Mouse (Mus musculus): ENCODE results near the gene Gm49405. TPM values are rescaled to one million over a fixed set of nuclear protein-coding genes. Genes with fewer than 3 reads are reported as not detected.
A peak's percentile ranks its signal among the peaks of the same experiment; 100 is the strongest.

Gene Gm49405
- total RNA-seq, 2 experiments from 2014 or later, result 0.33 to 0.56 TPM

DNA sequence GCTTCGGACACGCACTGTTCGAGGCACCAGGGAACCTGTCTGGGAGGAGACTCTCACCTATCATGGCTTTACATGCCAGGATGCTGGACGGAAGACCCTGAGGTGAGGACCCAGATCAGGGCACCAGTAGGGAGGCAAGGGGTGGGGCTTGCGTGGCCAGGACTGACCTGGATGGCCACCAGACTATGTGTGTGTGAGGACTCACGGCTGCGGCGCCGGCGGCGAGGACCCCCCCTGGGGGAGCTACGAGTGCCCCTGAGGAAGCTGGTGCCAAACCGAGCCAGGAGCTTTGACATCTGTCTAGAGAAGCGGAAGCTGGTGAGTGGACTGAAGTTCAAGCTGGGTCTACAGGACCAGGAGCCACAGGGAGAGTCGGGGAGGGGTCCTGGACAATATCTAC lies 3.9 kb downstream of the Gm49405 start:
- TF ChIP-seq CTCF (IDR thresholded peaks at IDR 0.05), result no peak
- DNase-seq, result peak; percentile 20
- intact Hi-C loops (cut with DNase I), result no loop called here
- Histone ChIP-seq H3K4me3 (no peak overlapping the region), H3K27ac (no peak overlapping the region)

DNA sequence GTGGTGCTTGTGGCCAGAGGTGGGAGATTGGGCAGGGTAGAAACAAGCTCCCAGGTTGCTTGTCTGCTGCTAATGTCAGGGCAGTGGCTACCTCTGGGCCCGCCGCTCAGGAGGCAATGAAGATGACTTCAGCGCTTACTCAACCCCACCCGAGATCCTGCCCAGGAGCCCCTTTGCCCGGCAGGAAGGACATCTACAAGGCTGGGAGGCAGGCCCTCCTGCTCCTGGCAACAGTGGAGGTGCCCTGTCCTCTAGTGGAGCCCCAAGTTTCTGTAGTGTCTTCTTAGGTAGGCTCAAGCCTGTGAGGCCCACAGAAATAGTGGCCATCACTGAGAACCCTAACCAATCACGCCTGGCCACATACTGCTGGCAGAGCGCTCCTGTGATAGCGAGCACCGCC lies 4.7 kb downstream of the Gm49405 start:
- Histone ChIP-seq H3K4me3 (no peak overlapping the region), H3K27ac (no peak overlapping the region)
- no peak for DNase-seq
- intact Hi-C loops (cut with DNase I), result no loop called here
- TF ChIP-seq CTCF (IDR thresholded peaks at IDR 0.05), result no peak

DNA sequence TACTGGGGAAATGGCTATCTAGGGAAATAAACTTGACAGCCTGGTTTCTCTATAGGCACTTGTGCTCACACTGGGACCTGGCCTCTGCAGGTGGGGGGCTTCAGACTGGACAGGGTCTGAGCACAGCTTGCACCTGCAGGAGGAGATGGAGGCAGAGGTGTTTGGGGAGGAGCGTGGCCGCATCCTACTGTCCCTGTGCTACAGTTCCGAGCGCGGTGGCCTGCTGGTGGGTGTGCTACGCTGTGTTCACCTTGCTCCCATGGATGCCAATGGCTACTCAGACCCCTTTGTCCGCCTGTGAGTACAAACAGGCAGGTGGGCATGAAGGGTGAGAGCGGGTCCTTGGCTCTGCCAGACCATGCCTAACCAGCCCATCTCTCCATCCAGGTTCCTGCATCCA lies 5.5 kb downstream of the Gm49405 start:
- no peak for TF ChIP-seq CTCF (IDR thresholded peaks at IDR 0.05)
- no peak for DNase-seq
- Histone ChIP-seq H3K4me3 (no peak overlapping the region), H3K27ac (no peak overlapping the region)
- intact Hi-C loops (cut with DNase I), result no loop called here

DNA sequence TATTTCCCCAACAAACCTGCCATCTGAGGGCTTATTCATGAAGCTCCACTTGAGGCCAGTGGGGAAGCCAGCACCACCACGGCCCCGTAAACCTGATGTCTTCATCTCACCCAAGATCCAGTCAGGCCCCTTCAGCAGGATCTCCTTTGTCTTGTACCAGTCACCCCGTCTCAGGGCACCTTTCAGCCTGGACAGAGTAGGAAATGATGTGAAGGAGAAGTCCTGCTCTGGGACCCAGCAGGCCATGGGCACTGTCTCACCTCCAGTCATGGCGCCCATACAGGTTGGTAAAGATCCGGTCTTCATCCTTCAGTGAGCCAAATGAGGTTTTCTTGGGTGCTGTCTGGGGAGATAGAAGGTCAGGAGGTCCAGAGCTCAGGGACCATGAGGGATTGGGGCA lies 10.7 kb downstream of the Gm49405 start:
- no peak for DNase-seq
- no peak for TF ChIP-seq CTCF (IDR thresholded peaks at IDR 0.05)
- 0 out of 2 replicates have a peak overlapping the region, but pooled peaks have one; percentile 13 for H3K27ac ChIP-seq
- H3K4me3 ChIP-seq, result peak overlapping the region; percentile 99
- intact Hi-C loops (cut with DNase I), result no loop called here

DNA sequence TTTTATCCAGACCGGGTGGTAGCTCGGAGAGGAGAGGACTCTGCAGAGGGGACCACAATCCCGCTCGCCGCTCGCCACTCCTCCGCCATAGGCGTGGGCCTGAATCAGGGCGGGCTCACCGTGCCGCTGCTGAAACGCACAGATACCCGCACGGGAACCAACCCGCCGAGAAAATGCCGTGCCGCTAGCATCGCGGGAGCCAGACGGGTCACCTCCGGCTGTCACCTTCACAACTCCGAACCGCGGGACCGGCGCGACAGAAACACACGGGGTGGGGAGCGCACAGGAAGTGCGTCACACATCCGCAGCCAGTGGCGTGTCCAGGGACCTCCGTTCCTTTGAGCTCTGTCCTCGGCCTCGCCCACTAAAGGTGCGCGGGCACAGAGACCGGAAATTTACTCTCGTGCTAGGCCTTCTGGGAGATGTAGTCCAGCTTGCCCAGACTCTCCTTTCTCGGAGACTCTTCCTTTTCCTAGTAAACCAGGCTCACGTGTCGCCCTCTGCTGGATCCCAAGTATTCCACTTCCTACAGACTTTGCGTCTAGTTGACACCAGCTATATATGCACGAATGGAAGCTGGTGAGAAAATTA lies 12.1 kb downstream of the Gm49405 start, which contains the start of gene Ndufv1:
Ndufv1 (minus strand) TSS at position 375 of the 591 bp plus-strand sequence.
- peak within 1 kb of the TSS; percentile 99 for H3K4me3 ChIP-seq

DNA sequence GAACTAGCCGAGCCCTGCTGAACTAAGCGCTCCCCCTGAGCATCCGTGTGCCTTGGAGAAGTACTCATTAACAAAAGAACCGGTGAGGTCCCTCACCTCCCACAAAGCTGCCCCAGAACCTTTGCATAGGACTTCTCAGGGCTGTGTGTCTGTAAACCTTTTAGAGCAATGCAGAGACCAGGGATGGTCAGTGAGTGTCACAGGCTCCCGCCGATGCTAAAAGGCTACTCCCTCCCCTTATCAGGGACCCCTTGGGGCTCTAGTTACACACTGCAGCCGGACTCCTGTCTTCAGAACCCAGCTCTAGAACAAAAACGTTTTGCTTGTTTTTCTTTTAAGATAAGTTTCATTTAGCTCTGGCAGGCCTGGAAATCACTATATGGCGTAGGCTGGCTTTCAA lies 12.6 kb downstream of the Gm49405 start:
- intact Hi-C loops (cut with DNase I), result loop anchor here (2.0 kb wide), 1 partner anchor 66 kb away; no protein-coding TSS in a partner anchor
- no peak for TF ChIP-seq CTCF (IDR thresholded peaks at IDR 0.05)
- no peak for DNase-seq

More for the DNA sequence above, 12.1 kb downstream of the Gm49405 start, which contains the start of gene Ndufv1:
- peak within 1 kb of the TSS; percentile 99 for H3K27ac ChIP-seq
- peak; percentile 86 for TF ChIP-seq CTCF (IDR thresholded peaks at IDR 0.05)
- DNase-seq, result peak; percentile 97
- intact Hi-C loops (cut with DNase I), result loop anchor here (1.0 to 2.0 kb wide), 2 partner anchors 12 to 66 kb away; partner anchors contain the start of genes Gm49405 and Nudt8

DNA sequence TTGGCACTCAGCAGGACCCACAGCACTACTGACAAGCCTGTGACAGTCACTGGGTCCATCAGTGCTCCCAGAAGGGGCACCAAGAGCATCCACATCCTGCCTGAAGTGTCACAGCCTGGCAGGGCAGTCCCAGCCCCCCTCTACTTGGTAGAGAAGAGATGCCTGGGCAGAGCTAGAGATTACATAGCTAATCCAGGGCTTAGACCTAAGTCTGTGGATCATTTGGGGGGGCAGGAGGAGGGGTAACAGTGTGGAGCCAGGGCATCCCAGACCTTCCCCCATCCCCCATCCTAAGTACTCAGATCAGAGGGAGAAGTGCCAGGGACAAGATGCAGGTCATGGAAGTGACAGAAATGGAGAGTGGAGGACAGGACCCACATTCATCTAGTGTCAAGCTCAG lies 14.4 kb downstream of the Gm49405 start:
- intact Hi-C loops (cut with DNase I), result loop anchor here (5.0 kb wide), 2 partner anchors 82 to 212 kb away; partner anchors contain the start of genes Cdk2ap2 and Pitpnm1
- TF ChIP-seq CTCF (IDR thresholded peaks at IDR 0.05), result no peak
- Histone ChIP-seq H3K27ac (no peak overlapping the region), H3K4me3 (no peak overlapping the region)
- DNase-seq, result no peak

More for the DNA sequence above, 12.6 kb downstream of the Gm49405 start:
- Histone ChIP-seq H3K27ac (peak overlapping the region; percentile 81), H3K4me3 (peak overlapping the region; percentile 99)

DNA sequence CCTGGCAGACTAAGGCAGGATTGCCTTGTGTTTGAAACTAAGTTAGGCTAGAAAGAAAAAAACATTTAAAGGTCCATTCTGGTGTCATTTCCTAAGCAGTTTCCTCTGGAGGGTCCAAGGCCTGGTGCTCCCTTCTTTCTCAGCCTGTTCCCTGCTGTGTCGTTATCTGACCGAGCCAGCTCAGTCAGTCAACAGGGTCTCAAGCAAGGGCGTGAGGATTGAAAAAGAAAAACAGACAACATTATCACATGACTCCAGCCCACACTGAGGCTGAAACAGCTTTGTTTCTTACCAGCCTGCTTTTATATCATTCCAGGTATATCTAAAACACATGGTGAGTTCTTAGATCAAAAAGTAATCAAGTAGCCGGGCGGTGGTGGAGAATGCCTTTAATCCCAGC lies 15.2 kb downstream of the Gm49405 start:
- H3K4me3 ChIP-seq, result no peak overlapping the region
- H3K27ac ChIP-seq, result no peak overlapping the region
- intact Hi-C loops (cut with DNase I), result loop anchor here (5.0 kb wide), 2 partner anchors 82 to 212 kb away; partner anchors contain the start of genes Cdk2ap2 and Pitpnm1
- DNase-seq, result no peak
- TF ChIP-seq CTCF (IDR thresholded peaks at IDR 0.05), result no peak

DNA sequence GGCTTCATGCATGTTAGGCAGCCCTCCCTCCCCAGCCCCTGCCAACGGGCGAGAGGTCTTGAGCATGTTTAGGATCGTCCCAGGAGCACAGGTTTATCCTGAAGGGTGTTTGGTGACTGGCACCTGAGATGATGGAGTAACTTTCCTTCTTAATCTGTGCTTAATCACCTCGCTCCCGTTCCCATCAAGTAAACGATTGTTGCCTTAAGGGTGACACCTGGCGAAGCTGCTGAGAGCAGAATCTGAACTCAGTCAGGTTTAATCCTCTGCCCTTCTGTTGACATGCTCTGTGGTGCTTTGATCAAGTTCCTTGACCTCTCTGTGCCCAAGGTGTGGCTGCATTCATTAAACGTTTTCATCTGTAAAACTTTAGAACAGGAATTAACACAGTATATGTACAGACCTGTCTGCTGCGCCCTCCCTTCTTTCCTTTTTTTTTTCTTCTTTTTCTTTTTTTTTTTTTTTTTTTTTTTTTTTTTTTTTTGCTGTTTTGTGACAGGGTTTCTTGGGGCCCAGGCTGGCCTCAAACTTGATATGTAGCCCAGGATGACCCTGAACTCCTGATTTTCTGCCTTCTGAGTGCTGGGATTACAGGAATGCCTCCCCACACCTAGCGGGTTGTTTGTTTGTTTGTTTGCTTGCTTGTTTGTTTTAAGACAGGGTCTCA lies 17.6 kb downstream of the Gm49405 start:
- intact Hi-C loops (cut with DNase I), result loop anchor here (5.0 kb wide), 2 partner anchors 79 to 209 kb away; partner anchors contain the start of genes Cdk2ap2 and Pitpnm1
- no peak for DNase-seq
- TF ChIP-seq CTCF (IDR thresholded peaks at IDR 0.05), result no peak
- no peak overlapping the region for H3K27ac ChIP-seq
- H3K4me3 ChIP-seq, result no peak overlapping the region

DNA sequence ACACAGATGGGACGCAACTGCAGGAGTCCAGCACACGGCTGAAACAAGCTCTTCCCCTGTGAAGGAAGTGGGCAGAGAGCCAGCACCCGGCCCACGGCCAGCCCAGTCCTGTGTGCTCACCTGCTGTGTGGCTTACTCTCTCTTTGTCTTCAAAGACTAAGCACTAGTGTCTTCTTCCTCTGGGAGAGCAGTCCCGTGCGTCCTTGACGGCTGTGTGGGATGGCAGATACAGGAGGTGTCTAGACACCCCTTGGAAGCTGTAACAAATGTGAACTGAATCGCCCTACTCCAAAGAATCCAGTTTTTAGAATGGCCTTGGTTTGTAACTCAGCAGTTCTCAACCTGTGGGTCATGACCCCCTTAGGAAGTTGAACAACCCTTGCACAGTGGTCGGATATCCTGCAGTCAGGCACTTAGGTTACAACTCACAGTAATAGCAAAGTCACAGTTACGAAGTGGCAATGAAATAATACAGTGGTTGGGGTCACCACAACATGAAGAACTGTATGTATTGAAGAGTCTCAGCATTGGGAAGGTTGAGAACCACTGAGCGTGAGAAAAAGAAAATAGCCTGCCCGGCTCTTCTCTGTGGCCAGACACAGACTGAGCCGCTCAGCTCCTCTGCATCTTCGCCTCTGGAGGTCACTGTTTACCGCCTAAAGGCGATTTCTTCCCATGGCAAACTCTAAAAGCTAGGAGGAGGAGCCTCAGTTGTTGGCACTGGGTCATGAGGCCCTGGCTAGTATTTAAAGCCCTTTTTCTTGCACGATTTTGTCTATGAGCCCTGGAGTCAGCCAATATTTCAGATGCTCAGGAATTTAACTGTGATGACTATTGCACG lies 18.5 kb downstream of the Gm49405 start:
- Histone ChIP-seq H3K27ac (peak overlapping the region; percentile 77), H3K4me3 (peak overlapping the region; percentile 47)
- intact Hi-C loops (cut with DNase I), result loop anchor here (1.0 to 5.0 kb wide), 3 partner anchors 29 to 208 kb away; partner anchors contain the start of genes Cdk2ap2 and Pitpnm1
- peak; percentile 96 for TF ChIP-seq CTCF (IDR thresholded peaks at IDR 0.05)
- DNase-seq, result peak; percentile 89

DNA sequence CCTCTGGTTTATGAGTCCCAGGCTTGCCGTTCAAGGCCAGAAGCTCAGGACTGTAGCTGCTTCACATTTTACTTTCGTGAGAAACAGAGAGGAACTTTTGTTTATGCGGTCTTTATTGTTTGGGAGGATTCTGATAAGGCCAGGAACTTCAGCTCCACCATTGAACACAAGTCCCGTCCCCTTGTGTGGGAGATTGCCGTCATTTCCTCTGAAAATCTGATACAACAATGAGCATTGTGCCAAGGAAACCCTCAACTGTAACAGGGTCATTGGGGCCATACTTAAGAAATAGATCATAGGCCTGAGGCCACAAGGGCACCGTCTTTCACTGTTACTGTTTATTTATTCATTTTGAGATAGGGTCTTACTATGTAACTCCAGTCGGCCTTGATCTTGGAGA lies 22.8 kb downstream of the Gm49405 start:
- TF ChIP-seq CTCF (IDR thresholded peaks at IDR 0.05), result no peak
- Histone ChIP-seq H3K27ac (no peak overlapping the region), H3K4me3 (no peak overlapping the region)
- intact Hi-C loops (cut with DNase I), result no loop called here
- no peak for DNase-seq

DNA sequence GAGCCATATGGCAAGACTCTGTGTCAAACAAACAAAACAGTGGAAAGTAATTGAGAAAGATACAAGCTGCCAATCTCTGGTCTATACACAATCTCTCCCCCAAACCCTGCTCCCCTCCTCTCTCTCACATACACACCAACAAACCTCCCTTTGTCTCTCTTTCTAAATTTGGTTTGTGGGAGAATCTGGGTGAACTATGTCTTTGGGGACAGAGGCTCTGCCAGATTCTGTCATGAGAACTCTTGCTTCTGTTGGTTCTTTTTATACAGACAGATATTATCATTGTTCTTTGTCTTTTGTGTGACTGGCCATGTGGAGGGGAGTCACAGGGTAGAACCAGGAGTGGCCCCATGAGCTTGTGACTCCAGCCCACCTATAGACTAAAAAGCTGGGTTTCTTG lies 27.1 kb downstream of the Gm49405 start:
- intact Hi-C loops (cut with DNase I), result no loop called here
- no peak for DNase-seq
- no peak for TF ChIP-seq CTCF (IDR thresholded peaks at IDR 0.05)
- Histone ChIP-seq H3K4me3 (no peak overlapping the region), H3K27ac (no peak overlapping the region)
